Mouse (Mus musculus) C2C12 (cell line): Measurements from ENCODE around the gene Pigf. TPM values are rescaled to one million over a fixed set of nuclear protein-coding genes. Genes with fewer than 3 reads are reported as not detected.
"Not testable (repeated sequence)": the region's sequence is repeated elsewhere in the genome, so short reads cannot be mapped to it uniquely, and the experiment has no call there.

Experiments used
- H3K27me3 ChIP-seq: one replicate; pipeline ENCODE4 v1.6.1; 2011; ENCODE audit not compliant: control insufficient read depth, insufficient read depth, insufficient read length
- H3K36me3 ChIP-seq: one replicate; pipeline ENCODE4 v1.6.1; 2011; ENCODE audit not compliant: control insufficient read depth, insufficient read depth
- H3K4me3 ChIP-seq: one replicate; pipeline ENCODE4 v1.5.1; 2011; ENCODE audit warnings: mild to moderate bottlenecking, control low read depth; ENCODE audit not compliant: poor library complexity, insufficient read depth, severe bottlenecking
- H3K79me2 ChIP-seq: one replicate; pipeline ENCODE4 v1.6.1; 2011; ENCODE audit not compliant: control insufficient read depth, insufficient read depth
- H3K79me3 ChIP-seq: one replicate; pipeline ENCODE4 v1.6.1; 2011; ENCODE audit warnings: low read depth, control low read depth
- H3ac ChIP-seq: one replicate; pipeline ENCODE3; 2011; ENCODE audit warnings: low read depth; ENCODE audit not compliant: control insufficient read depth, insufficient read length
- CEBPB ChIP-seq: IDR thresholded peaks from one replicate; pipeline ENCODE4 v1.6.1; 2011; ENCODE audit warnings: low read depth, mild to moderate bottlenecking, control low read depth, moderate library complexity
- CTCF ChIP-seq: IDR thresholded peaks from one replicate; pipeline ENCODE4 v1.5.1; 2011; ENCODE audit not compliant: control insufficient read depth, insufficient read depth, insufficient read length
- FOSL1 ChIP-seq: IDR thresholded peaks from one replicate; pipeline ENCODE4 v1.8.0; 2011; ENCODE audit warnings: mild to moderate bottlenecking, low read length; ENCODE audit not compliant: poor library complexity, insufficient read depth, severe bottlenecking
- MAX ChIP-seq: IDR thresholded peaks from one replicate; pipeline ENCODE4 v1.6.1; 2011; ENCODE audit warnings: mild to moderate bottlenecking, control low read depth
- MYOD1 ChIP-seq: IDR thresholded peaks from one replicate; pipeline ENCODE4 v1.6.1; 2011; ENCODE audit warnings: low read depth; ENCODE audit not compliant: control insufficient read depth, insufficient read length
- MYOG ChIP-seq: IDR thresholded peaks from one replicate; pipeline ENCODE4 v1.6.1; 2011; ENCODE audit not compliant: control insufficient read depth, insufficient read length; ENCODE audit errors: extremely low read depth
- USF1 ChIP-seq: IDR thresholded peaks from one replicate; pipeline ENCODE4 v1.6.1; 2011; ENCODE audit warnings: low read depth, mild to moderate bottlenecking, control low read depth, moderate library complexity
- long read RNA-seq, 2 experiments: library from polyadenylated mRNA; unstranded; transcript quantifications; one replicate each; pipeline ENCODE4 v2.0.0; 2019 to 2020
- polyA plus RNA-seq: library from polyadenylated mRNA; unstranded; fragments of >200 nt; fragmentation: generic; extraction: Trizol; gene quantifications from one replicate; pipeline ENCODE4 v1.2.1, GENCODE M21; 2012; ENCODE audit warnings: missing spikeins

Gene Pigf
- 29.5 TPM for polyA plus RNA-seq
- long read RNA-seq, experiment 1, transcript Pigf-201 (6 exons, 988 nt) = major isoform, 20 of 26 reads
- long read RNA-seq, experiment 1, partial matches to known transcripts = 1 of 26 reads
- long read RNA-seq, experiment 1, other reads (novel, unspliced or antisense) = 5 of 26 reads
- long read RNA-seq, experiment 2, transcript Pigf-201 (6 exons, 988 nt) = major isoform, 9 of 9 reads
- long read RNA-seq, experiment 2, partial matches to known transcripts = 0 of 9 reads
- long read RNA-seq, experiment 2, other reads (novel, unspliced or antisense) = 0 of 9 reads

DNA sequence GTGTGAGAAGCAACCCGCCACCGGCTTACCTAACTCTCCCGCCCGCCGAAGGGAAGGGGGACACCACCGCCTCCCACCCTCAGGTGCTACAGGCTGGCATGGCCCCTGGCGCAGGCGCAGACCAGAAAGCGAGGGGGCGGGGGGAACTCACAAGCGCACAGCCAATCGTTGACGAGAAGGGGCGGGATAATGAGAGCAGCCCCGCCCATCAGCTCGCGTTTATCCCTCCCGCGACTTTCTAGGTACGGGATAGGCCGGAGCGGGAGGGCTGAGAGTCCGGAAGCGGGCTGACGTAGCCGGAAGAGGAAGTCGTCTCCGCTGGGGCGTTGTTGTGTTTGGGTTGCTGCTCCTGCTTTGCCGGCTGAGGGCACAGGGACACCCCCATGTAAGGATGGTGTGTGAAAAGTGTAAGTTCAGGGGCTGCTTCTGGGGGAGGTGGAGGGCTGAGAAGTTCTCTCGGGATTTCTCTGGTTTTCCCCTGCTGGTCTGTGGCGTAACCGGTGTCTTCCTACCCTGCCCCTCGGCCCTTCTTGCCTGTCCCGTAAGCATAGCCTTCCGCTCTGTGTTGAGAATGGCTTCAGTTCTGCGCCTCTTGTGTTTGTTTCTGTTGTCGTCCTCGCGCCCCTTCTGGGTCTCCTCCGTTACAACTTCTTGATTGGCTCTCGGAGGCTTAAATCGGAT lies at the start of gene Pigf, which contains the start of gene Cript:
TSS of gene Pigf (minus strand) at position 138 of the 681 bp plus-strand sequence.
TSS of gene Cript (plus strand) at position 282 of the 681 bp plus-strand sequence.
- peaks cover 20% of the 10 kb centered on the region for H3K36me3 ChIP-seq

DNA sequence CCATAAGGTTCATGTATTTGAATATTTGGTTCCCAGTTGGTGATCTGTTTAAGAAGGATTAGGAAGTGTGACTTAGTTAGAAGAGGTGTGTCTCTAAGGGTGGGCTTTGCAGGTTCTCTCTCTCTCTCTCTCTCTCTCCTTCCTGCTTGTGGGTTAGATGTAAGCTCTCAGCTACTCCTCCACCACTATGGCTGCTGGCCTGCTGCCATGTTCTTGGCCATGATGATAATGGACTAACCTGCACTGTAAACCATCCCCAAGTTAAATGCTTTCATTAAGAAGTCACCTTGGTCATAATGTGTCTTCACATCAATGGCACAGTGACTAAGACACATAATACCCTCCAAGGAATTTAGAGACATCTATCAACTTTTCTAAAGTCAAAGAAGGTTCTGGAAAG lies 48.3 kb upstream of the Pigf start:
- no peaks in the 10 kb centered on the region for H3K79me2 ChIP-seq
- TF ChIP-seq FOSL1 (no peak), CTCF (no peak), MYOD1 (no peak), MAX (no peak)
- H3K27me3 ChIP-seq = no peaks in the 10 kb centered on the region
- H3K4me3 ChIP-seq = no peak overlapping the region
- no peaks in the 10 kb centered on the region for H3K36me3 ChIP-seq
- no peak overlapping the region for H3ac ChIP-seq
- H3K79me3 ChIP-seq = no peaks in the 10 kb centered on the region

More for the DNA sequence above, at the start of gene Pigf, which contains the start of gene Cript:
- peaks cover 11% of the 10 kb centered on the region for H3K79me3 ChIP-seq
- peak within 1 kb of the TSS; percentile 98 for H3K4me3 ChIP-seq
- TF ChIP-seq CTCF (no peak), MAX (no peak), MYOG (no peak), USF1 (no peak), MYOD1 (no peak), FOSL1 (no peak), CEBPB (no peak)
- H3K27me3 ChIP-seq = no peaks in the 10 kb centered on the region
- peaks cover 39% of the 10 kb centered on the region for H3K79me2 ChIP-seq
- H3ac ChIP-seq = peak within 1 kb of the TSS; percentile 93

DNA sequence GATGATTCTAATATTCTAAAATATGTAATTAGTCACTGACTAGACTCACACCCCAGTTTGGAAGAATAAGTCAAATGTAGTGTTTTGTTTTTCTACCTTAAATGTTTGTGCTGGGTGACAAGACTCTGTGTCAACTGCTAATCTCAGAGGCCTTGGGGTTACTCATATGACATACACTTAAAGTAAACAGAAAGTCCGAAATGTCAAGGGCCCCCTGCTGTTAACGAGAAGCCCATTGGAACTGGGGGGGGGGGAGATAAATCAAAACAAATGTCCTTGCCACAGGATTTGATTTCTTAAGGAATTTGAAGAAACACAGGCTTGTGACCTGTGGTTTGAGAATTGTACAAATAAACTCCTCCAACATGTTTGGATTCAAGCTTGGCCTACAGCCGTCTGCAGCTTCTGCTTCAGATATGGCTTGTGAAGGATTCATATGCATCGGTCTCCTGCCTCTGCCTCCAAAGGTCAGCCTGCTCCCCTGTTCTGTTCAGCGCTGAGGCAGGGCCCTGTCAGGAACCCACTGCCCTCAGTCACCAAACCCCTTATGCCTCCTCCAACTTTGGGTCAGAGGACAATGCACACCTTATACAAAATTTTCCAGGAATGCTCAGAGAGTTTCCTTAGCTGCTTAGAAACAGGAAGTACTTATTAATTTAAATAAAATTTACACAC lies 47.7 kb upstream of the Pigf start:
- Histone ChIP-seq H3K79me3 (no peaks in the 10 kb centered on the region), H3K79me2 (no peaks in the 10 kb centered on the region), H3K27me3 (no peaks in the 10 kb centered on the region), H3K4me3 (no peak overlapping the region), H3K36me3 (no peaks in the 10 kb centered on the region), H3ac (no peak overlapping the region)
- TF ChIP-seq FOSL1 = no peak
- no peak for TF ChIP-seq MAX
- no peak for TF ChIP-seq CEBPB
- no peak for TF ChIP-seq MYOD1
- TF ChIP-seq USF1 = no peak
- no peak for TF ChIP-seq MYOG

DNA sequence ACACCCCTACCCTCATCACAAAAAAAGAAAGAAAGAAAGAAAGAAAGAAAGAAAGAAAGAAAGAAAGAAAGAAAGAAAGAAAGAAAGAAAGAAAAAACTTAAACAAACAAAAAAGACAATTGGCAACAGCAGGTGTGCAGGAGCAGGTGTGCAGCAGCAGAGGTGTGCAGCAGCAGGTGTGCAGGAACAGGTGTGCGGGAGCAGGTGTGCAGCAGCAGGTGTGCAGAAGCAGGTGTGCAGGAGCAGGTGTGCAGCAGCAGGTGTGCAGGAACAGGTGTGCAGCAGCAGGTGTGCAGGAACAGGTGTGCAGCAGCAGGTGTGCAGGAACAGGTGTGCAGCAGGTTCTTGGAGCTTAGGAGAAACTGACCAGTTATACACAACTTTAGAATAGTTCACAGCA lies 47.0 kb upstream of the Pigf start:
- H3K79me3 ChIP-seq, H3ac ChIP-seq, H3K4me3 ChIP-seq, H3K36me3 ChIP-seq, H3K27me3 ChIP-seq, H3K79me2 ChIP-seq: not testable (repeated sequence)

DNA sequence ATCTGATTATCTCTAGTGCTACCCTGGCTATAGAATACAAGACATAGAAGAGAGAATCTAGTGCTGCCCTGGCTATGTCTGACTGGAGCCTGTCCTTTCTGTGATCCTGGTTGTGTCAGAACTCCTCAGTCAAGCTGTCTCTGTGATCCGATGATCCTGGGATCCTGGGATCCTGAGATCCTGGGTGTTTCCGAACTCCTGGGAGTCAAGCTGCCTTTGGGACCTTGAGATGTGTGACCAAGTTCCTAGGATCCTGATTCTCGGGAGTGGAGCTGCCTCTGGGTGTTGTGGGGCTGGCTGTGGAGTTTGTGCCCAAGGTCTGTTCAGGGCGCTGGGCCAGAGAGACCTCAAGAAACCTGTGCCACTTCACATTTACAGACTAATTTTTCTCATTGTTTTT lies 43.8 kb upstream of the Pigf start:
- Histone ChIP-seq H3K79me3 (no peaks in the 10 kb centered on the region), H3K4me3 (no peak overlapping the region), H3ac (no peak overlapping the region), H3K36me3 (no peaks in the 10 kb centered on the region), H3K27me3 (no peaks in the 10 kb centered on the region), H3K79me2 (no peaks in the 10 kb centered on the region)
- TF ChIP-seq FOSL1 (no peak), CTCF (no peak), MYOG (no peak), MYOD1 (no peak), USF1 (no peak), CEBPB (no peak), MAX (no peak)
